Mouse (Mus musculus) cerebellum, adult 9-11 months (tissue): ENCODE measurements around the gene Tspo2.

Experiments used
- DNase-seq: peaks from one replicate; pipeline ENCODE4 v3.0.0; 2022

Tspo2 gene

GRCm38 (mm10) chr17:48447675-48448074 is 3.6 kb downstream of the Tspo2 start:
- no peak for DNase-seq

GRCm38 (mm10) chr17:48443542-48444145 is 7.7 kb downstream of the Tspo2 start:
- DNase-seq, result no peak

GRCm38 (mm10) chr17:48442745-48443457 is 8.4 kb downstream of the Tspo2 start:
- no peak for DNase-seq

- DNase-seq, result no peak
Measured at GRCm38 (mm10) chr17:48437421-48437911, 13.9 kb downstream of the Tspo2 start.

GRCm38 (mm10) chr17:48436487-48436886 is 14.8 kb downstream of the Tspo2 start:
- DNase-seq, result no peak

DNA sequence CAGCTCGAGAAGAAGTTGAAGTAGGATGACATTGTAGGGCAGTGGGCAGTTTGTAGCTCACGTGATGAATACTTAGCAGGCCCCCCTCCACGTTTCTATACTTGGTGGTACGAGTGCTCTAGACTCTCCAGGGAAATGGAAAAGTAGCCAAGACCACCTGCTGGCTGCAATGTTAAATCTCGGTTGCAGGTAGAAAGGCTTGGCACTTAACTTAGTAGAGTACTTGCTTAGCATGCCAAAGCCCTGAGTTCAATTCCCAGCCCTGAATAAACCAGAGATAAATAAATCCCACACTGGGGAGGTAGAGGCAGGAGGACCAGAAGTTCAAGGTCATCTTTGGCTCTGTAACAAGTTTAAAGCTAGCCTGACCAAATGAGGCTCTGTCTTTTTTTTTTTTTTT is 16.8 kb downstream of the Tspo2 start:
- DNase-seq, result no peak

DNA sequence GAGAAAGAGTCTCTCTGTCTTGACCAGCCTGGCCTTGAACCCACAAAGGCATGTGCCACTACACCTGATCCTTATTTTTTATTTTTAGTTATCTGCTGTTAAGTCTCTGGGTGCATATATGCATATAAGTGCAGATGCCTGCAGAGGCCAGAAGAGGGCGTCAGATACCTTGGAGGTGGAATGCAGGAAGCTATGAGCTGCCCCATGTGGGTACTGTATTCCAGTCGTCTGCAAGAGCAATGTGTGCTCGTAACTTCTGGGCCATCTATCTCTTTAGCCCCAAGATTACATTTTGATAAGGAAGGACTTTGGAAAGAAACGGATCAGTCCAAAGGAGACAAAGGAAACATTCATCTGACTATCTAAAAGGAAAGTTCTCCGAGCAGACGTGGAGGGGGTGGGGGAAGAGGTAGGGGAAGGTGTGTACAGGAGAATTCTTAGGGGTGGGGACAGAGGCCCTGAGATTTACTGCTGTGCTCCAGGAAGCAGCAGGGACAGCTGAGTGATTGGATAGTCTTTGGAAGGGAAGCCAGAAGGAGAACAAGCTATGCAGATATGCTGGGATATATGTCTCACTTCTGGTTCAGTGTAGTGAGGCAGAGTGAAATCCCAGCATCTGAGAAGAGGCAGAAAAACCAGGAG is 17.5 kb downstream of the Tspo2 start:
- no peak for DNase-seq

GRCm38 (mm10) chr17:48433006-48433655 is 18.2 kb downstream of the Tspo2 start:
- DNase-seq, result no peak

DNA sequence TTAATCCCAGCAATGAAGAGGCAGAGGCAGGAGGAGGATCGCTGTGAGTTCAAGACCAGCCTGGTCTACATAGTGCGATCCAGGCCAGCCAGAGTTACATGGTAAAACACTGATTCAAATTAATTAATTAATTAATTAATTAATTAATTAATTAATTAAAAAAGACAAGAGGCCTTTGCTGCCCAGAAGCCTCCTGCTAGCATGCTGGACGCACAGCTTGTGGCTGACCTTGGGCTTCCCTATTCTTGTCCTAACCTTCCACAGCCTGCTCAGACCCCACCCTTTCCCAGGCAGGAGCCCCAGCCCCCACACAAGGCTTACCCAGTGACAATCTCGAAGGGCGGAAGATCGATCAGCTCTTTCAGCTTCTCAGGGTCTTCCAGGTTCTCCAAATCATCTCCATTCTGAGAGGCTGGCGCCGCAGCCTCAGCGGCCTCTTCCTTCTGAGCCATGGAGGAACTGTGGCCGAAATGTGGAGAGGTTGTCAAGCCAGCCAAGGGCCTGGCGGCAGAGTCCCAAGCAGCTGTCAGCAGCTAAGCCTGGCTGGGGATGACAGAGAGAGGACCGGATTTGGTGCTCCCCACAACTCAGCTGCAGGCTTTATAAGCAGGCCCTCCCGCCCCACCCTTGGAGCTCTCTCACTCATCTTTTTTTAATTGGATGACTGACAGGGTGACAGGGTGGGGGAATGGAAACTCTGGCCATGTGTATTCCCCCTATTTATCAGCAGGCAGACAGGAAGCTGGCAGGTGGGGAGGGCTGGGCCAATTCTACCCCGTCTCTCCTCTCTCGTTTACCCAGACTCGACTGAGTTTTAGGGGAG is 19.0 kb downstream of the Tspo2 start, which contains the start of gene Apobec2:
Gene Apobec2, minus strand, starts transcription at position 773 of the 823 bp plus-strand sequence.
- DNase-seq, result no peak

- no peak for DNase-seq
Measured at GRCm38 (mm10) chr17:48431054-48431453, 20.3 kb downstream of the Tspo2 start.

GRCm38 (mm10) chr17:48430394-48430793 is 20.9 kb downstream of the Tspo2 start:
- DNase-seq, result no peak

DNA sequence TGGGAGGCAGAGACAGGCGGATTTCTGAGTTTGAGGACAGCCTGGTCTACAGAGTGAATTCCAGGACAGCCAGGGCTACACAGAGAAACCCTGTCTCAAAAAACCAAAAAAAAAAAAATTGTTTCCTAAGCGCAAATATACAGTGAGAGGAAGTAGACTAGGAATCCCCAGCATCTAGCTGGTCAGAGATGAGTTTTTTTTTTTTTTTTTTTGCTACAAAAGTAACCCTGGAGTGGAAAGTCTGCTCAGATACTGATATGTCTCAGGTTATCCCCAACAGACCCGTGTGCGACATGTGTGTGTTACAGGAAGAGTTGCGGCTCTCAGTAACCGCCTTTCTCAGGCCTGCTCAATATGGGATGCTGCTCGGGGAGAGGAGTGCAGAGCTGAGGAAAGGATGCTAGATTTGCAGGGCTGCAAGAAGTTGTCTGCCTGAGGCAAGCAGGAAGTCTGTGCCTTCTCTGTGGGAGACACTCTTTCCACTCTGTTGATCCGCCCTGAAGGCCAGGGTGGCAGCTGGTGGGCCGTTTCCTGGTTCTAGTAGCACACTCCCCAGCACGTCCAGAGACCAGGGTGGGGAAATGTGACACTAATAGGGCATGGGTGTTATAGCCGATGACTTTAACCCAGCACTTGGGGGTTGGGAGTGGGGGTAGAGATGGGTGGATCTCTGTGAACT is 23.3 kb downstream of the Tspo2 start:
- no peak for DNase-seq

DNA sequence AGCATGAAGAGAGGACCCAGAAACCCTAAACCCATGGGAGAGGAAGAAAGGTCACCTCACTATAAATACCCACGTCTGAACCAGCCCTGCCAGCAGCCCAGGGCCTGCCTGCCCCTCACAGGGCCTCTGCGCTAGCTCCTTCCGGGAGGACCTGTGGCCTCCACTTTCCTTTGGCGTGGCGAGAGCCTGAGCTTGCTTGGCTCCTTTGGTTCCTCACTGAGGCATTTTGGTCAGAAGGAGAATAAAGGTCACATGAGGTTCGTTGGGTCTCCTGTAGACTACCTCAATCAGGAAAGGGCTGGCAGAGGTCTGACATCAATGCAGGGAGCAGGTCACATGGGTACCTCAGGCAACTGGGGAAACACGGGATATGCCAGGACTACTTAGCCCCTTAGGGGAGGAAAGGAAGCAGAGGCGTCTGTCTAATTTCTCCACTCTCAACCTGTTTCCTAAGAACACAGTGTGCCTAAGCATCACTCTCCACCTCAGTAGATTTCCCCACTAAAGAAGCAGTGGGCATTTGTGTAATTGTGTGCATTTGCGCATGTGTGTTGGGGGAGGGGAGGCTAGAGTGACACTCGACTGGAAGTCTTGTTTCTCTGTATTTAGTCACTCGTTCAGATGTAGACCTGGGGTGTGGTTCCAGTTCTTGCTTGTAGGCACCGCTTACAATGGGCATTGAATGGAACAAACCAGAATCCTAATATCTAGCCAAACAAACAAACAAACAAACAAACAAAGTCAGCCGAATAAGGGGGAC is 24.2 kb downstream of the Tspo2 start:
- no peak for DNase-seq

- no peak for DNase-seq
Measured at GRCm38 (mm10) chr17:48425823-48426612, 25.3 kb downstream of the Tspo2 start.

DNA sequence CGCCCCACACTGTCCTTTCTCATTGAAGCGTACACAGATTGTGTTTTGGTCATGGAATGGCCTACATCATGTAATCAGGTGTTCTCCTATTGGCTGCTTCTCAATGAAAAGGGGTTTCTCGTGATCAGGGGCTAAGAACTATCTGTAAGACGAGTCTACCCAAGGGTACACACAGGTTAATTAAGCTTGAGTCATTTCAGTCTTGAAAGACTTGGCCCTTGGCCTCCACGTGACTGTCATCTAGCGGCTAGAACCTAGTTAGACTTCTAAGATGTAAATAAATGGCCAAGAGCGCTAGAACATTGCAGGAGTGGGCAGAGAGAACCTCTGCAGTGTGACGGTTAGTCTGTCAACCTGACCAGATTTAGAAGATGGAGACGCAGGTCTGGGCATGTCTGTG is 27.1 kb downstream of the Tspo2 start:
- DNase-seq, result no peak

DNA sequence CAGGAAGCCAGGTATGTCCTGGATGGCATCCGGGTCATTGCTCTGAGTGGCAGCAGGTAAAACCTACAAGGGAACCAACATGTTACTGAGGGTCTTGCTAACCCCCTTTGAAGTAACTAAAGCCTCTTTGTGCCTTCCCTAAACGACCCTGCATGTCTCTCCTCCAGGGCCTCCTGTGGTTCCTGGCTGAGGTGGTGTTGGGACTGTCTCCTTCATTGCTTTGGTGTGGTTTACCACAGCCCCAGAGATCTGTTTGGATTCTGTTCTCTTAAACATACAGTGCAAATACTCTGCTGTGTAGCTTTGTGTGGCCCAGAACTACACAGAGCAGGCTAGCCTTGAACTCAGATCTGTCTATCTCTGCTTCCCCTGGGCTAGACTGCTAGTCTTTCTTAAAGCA is 31.8 kb downstream of the Tspo2 start:
- no peak for DNase-seq

DNA sequence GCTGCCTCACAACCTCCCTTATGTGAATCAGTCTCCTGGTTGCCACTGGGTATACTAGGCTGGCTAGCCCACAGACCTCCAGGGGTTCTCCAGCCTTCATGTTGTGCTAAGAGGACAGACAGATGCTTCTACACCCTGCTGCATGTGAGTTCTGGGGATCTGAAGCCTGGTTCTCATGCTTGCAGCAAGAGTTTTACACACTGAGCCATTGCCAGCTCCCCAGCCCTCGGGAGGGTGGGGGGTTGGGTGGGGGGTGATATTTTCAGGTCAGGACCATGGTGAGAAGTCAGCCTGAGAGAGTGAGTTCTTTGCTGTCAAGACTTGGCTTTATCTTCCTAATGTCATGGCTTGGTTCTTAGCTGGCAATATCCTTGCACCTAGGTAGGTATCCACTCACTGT is 32.5 kb downstream of the Tspo2 start:
- no peak for DNase-seq

GRCm38 (mm10) chr17:48418174-48418573 is 33.1 kb downstream of the Tspo2 start:
- no peak for DNase-seq

DNA sequence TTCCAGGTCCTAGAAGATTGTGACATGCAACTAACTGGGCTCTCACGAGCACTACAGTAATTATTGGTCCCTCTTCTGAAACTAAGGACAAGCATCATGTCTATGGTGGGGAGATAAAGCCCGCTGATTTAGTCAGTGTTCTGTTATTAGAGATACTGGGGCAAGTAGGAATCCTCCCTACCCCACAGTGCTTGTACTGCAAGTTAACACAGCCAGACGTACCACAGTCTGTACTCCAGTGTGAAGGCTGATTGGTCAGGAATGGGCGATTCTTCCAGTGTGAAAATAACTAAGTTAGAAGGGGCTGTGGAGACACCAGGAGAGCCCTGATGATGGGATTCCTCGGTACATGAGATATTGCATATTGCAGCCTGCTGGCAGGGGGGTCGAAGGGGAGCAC is 33.8 kb downstream of the Tspo2 start:
- no peak for DNase-seq
